Mouse (Mus musculus): ENCODE results near the gene Klf9.
A peak's percentile ranks its signal among the peaks of the same experiment; 100 is the strongest.

DNA sequence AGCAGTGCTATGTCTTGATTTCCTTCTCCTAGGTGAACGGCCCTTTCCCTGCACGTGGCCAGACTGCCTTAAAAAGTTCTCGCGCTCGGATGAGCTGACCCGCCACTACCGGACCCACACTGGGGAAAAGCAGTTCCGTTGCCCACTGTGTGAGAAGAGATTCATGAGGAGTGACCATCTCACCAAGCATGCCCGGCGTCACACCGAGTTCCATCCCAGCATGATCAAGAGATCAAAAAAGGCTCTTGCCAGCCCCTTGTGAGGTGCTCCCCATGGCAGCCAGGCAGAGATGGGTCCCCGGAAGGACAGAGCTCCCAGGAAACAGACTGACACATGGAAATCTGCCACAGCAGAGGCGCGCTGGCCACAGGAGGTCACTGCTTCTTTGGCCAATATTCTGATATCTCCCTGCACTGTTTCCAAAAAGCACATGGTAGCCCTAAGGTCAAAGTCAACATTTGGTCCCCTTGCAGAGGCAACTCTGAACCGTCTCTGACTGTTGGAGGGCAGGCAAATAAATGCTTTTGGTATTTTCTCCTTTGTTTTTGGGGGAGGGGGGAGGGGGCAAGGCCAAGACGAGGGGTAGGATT lies 23.7 kb downstream of the Klf9 start:
- TF ChIP-seq POLR2A (IDR thresholded peaks at IDR 0.05; ENCODE audit: low read depth, low read length) (no peak), CTCF (conservative IDR thresholded peaks at IDR 0.05; ENCODE audit: insufficient read depth, insufficient read length, low read depth, low read length) (peak; percentile 29; the same call in 1 of the 2 replicates)

Data from kidney, adult 2 months (tissue).